Mouse (Mus musculus) left cerebral cortex, adult 18-20 months (tissue): Measurements from ENCODE around the gene Nek6. TPM values are rescaled to one million over a fixed set of nuclear protein-coding genes. Genes with fewer than 3 reads are reported as not detected.
A peak's percentile ranks its signal among the peaks of the same experiment; 100 is the strongest.

Source experiments
- DNase-seq, 2 experiments: peaks; one replicate each; pipeline ENCODE4 v3.0.0; 2021 to 2022; ENCODE audit warnings: low spot score in 2 of 2, mixed read lengths in 1 of 2
- total RNA-seq, 2 experiments: library from RNA; stranded (reverse); gene quantifications; 2 replicates each; pipeline ENCODE4 v1.2.3; 2021

Gene Nek6
- total RNA-seq, 2 experiments from 2014 or later = 25.1 to 30.8 TPM

DNA sequence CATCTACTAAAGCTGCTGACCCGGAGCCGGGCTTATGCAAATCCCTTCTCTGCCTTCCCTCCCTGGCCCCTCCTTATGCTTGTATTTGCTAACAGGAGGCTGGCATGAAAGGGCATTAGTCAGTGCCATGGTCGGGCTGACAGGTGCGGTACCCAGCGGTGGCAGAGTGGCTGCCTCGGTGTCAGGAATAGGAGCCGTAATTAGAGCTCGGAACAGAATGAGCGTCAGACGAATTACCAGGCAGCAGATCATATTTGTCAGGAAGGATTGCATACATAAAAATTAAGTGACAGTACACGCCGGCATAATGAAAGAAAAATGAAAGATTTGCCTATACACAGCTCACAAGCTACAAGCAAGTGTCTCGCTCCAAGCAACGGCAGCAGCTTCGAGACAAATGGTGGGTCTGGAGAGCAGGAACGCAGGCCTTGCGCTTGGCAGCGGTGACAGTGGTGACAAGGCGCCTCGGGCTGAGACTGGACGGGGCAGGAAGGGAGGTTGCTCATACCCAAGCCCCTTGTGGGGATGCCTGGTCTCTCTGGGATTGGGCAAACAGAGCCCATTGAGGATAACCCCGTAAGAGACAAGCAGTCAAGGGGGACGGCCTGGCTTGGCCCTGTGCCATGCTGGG is 60.6 kb downstream of the Nek6 start:
- DNase-seq = no peak

DNA sequence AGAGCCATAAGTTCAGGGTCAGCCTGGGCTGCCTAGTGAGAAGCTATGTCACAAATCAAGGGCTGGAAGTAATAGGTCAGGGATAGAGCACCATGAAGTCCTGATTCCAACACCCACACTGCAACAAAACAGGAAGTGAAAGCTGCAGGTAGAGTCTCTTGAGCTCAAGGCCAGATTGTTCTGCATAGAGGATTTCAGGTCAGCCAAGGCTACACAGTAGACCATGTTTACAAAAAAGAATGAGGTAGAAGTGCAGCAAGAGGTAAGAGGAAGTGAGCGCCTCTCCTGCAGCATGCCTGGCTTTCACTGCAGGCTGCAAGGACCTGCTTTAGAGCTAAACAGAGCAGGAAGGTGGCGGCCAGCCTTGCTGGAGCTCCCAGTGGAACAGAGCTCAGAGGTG is 63.3 kb downstream of the Nek6 start:
- no peak for DNase-seq

DNA sequence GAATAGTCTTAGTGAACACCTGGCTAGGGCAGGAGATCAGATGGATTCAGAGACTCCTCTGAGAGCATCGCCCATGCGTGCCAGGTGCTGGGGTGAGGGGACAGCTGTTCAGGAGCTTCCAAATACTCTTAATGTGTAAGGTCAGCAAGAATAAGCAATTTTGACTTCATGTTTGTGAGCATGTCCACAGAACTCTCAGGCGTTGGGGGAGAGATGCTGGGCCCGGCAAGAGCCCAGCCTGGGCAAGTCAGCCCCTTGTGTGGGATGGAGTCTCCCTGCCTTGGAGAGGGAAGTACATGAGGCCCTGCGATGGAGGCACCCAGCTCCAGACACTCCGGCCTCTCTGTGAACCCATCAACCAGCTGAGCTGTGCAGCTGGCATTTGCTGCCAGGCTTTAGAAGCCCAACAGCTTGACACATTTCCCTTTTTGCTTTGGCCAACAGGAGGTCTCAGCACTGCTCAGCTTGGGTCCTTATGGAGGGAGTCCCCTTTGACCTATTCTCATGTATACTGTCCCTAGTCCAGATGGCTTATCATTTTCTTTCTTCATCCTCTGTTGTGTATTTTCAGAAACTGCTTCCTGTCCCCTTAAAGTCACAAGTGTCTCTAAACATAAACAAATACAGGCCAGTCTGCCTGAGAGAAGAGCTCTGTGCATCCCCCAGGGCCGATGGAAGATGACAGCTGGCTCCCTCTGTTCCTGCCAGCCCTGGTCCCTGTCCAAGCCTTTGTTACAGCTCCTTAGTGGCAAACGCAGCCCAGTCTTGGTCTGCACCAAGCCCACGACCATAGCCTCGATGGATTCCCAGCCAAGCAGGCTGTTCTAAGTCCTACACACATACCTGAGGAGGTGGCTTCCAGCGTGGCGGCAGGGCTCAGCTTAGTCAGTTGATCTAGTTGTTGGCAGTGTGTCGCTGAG is 67.4 kb downstream of the Nek6 start:
- peak; percentile 39 to 51 for DNase-seq

DNA sequence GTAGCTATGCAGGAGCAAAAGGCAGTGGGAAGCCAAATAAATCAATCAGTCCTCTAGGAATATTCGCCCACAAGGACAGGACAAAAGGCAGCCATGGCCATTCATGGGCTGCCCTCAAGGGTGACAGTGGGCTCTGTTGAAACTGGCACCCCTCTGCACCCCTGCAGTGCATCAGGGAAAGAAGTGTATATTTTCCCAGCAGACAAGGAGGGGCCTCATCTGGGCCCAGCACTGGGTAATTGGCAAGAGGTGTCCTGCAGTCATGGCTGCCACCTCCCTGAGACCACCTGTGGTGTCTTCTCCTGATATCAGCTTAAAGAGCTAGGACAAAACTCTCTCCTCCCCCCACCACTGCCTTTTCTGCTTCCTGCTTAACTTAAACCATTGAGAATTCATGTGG is 68.1 kb downstream of the Nek6 start:
- no peak for DNase-seq

DNA sequence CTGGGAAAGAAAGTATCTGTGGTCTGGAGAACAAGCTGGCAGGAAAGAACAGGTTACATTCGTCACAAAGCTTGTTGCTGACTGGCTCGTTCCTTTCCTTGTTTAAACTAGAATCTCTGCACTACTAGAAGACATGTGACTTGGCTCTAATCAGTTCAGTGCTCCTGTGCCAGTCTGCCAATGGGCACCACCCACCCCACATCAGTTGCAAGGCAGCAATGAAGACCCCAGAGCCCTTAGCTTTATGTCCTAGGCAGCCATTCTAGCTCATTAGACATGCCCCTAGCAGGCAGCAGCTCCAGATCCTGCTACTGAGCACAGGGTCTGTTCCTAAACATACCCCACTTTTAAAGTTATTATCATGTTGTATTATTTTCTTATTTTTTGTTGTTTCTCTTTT is 72.5 kb downstream of the Nek6 start:
- DNase-seq = no peak

DNA sequence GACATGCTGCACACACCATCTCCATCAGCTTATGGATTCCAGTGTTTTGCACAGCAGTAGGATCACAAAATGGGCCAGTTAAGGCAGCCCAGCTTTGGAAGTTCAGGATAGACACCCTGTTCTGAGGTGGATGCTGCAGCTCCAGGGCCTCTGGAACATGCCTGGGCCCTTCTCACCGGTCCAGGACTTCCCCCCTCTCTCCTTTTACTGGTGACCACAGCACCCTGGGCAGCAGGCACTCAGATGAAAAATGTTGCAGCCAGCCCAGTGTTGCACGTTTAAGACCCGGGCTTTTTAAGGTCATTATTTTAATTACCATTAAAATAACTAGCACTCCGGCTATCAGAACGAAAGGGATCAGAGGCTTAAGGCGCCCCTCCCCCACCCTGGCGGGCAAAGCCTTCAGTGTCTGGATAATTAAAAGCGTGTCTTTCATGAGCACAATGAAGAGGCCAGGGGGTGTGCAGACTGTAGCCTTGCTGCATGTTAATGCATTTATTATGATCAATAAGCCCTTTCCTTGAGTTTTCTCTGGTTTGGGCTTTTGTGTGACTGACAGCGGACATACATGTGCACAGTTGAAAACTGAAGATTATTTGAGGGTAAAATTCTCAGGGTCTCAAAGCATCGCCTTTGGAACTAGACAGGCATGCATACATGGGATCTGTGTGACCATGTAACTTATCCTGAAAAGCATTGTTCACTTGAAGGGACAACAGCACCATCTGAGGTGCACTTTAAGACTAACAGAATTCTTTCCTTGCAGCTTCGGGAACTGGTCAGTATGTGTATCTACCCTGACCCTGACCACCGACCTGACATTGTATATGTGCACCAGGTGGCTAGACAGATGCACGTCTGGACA is 73.3 kb downstream of the Nek6 start:
- no peak for DNase-seq

DNA sequence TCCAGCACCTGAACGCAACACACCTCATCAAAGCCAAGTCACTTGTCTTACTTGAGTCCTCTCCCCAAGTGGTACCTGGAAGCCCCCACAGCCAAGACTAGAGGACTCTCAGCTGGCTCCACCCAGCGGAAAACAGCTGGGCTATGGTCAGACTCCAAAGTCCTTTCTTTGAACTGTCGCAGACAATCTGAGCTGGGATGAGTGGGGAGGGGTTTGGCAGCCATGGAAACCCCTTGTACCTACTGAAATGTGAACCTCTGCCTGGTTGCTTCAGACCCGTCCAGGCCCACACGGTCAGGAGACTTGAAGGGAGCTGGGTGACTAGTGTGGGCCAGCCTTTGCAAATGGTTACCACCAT is 73.9 kb downstream of the Nek6 start:
- DNase-seq = no peak

DNA sequence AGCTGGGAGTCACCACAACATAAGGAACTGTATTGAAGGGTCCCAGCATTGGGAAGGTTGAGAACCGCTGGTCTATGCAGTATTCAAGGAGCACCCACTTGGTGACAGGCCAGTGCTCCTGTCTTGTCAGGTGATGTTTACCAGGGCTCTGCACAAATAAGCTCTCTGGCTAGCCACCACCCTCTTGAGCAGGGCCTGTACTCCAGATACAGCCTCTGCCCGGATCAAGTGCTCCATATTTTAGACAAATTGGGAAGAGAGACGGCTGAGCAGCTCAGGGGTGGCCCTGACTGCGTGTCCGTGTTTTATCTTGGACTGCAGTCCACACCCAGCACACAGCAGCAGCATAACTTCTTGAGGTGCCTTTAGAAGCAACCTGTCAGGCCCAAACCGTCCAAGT is 75.3 kb downstream of the Nek6 start:
- DNase-seq = no peak

DNA sequence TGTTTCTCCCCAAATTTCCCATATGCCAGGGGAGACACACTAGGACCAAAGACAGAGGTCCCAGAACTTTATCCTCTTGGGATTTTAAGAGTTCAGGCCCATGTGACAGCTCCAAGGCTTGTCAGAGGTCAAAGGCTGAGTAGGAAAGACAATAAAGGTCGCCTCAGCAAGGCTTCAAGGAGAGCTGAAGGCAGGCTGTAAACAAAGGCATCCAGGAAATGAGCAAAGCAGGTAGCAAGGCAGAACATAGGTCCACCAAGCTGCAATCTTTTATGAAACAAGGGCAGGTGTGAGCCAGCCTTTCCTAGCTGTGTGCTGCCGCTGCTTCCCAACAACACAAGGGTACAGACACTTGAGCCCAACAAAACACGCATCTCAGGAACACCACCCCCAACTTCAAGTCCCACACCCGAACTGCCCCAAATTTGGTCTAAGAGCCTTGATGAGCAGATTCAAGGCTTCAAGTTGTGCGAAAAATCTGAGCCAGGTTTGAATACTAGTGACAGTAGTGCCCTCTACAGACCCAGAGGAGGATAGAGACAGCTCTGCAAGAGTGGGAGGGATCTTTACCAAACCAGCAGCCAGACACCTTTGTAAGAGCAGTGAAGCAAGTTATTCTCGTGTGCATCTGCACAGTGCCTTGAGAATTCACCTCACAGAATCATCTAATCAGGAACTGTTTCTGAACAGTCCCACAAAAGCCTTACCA is 80.5 kb downstream of the Nek6 start:
- DNase-seq = peak in 1 of 2 experiments; percentile 39

DNA sequence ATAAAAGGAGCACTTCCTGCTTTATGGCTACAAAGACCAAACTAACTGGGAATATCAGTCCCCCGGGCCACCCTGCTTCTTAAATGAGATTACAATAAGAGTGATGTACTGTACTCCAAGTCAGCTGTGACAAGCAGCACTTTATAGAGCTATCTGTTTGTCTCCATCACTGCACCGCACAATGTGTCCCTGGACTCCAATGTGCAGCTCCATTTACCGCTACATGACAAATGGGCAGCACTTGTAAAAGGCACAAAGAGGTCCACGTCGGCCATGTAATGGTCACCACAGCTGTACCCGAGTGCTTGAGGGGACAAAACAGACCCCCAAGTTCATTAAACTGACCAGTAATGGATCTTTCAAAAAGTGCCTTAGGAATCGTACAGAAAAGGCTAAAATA is 83.4 kb downstream of the Nek6 start:
- DNase-seq = no peak

DNA sequence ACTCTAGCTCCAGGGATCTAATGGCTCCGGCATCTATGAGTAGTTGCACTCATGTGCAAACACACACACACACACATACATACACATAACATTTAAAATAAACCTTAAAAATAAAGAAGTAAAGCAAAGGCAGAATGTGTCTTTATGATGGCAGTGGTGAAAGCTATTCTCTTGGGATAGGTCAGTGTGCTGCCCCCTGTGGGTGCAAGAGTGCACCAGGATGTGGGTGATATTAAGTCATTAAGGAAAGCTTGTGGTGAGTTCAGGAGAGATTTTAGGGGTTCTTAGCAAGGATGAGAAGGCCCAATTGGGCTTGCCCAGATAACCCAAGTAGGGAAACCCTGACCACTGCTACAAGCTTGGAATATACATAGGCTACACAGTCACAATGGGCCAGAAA is 86.5 kb downstream of the Nek6 start:
- DNase-seq = no peak

DNA sequence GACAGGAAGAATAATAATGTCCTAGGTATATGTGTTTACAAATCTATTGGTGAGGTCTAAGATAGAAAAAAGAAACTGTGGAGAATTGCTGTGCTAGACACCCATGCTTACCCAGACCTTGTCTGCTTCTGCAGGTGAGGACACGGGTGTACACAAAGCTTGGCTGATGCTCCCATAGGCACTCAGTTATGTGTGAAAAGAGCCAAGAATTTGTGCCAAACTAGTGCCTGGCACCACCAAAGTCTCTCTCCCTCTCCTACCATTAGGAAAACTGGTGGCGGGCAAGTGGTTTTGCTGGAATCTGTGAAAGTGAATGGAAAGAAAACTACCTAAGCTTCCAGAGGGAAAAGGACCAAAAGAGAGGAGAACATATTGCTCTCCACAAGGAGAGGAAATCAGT is 87.0 kb downstream of the Nek6 start:
- no peak for DNase-seq

DNA sequence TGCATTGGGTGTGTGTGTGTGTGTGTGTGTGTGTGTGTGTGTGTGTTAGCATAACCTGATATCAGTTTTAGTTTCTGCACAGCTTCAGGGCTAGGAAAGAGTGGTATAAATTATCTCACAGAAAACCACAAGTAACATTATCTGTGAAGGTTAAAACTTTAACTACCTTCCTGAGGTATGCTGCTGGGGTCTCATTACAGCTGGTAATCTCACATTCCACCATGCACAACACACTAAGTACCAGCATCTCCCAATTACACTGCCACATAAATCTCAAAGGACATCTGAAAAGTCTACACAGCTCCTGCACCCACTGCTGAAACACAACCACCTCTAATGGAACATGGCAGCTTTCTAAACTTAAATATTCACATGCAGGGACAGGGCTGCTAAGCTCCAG is 89.4 kb downstream of the Nek6 start:
- no peak for DNase-seq

DNA sequence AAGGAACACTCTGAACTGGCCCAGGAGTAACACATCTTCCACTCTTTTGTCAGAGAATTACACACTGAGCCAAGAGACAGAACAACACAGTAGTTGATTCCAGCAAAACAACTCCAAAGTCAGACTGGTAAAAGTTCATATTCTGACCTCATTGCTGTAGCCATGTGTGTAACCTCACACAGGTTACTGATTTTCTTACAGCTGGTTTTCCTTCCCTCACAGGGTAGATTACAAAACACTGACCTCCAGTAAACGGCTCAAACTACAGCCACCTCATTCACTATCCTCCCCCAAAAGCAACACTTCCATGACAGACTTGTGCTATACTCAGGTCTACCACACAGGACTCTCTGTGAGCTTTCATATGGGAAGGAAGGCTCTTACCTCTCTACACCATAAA is 96.3 kb downstream of the Nek6 start:
- DNase-seq = no peak

DNA sequence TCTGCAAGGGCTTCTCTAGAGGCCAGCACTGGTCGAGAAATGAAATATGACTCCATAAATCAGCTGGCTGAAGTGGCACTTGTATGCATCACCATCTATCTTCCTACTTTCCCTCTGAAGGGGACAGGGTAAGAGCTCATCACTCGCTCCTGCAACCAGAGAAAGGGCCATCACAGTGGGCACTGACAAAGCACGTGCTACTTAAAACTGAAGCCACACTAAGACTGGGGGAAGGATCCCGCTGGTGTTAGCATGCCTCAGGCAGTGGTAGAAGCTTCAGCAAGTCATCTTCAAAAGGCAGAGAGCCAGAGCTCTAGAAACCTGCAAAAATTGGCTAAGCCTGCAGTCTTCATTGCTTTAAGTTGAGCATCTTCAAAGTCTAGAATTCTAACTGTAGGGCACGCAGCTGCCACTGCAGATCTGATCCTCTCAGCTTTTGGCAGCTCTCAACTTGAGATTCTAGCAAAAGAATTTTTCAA is 97.4 kb downstream of the Nek6 start:
- no peak for DNase-seq

DNA sequence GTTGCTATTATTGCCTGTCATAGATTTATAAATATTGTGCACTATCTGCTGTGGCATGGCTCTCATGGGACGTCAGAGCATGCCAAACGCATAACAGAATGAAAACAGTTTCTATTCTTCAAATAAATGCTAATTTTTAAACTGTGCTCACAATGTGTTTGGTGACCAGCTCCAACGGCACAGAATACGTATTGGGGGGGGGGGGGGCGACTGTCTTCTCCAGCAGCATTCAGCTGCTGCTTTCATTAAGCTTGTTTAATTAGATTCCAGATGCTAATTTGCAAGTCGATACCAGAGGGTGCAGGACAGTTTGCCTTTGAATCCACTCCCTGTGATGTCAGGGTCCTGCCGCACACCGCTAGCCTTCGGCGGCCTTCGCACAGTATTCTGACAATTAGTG is 97.9 kb downstream of the Nek6 start:
- no peak for DNase-seq

DNA sequence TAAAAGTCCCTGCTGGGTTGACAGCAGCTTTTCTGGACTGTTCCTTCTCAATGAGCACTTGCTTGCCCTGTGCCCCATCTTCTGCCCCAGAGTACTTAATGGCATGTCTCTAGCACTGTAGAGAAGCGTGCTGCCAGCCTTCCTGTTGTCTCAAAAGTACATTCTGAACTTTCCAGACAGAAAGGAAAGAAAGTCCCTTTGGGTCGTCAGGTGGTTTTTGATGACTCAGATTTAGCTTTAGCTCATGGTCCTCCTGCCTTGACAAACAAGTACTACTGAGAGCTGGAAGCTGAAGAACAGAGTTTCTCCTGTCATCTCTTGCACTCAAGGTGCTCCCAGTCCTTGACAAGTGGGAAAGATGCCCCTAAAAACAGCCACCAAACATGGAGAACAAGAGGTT is 98.7 kb downstream of the Nek6 start:
- no peak for DNase-seq

DNA sequence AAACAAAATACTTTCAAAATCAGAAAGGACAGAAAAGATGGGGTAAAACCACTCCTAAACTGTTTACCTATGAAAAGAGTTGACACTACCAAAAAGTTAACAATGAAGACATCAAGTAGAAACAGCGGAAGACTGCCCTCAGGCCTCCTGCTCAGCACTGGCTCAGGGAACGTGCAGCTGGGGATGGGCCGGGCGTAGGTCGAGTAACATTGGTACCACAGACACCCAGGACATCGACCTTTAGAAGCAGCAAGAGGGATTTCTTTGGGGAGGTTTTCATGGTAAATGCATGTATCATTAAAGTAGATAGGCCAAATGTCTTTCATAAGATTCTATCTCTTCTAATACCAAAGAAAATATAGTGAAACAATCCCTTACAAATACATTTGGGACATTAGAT is 101.2 kb downstream of the Nek6 start:
- no peak for DNase-seq

DNA sequence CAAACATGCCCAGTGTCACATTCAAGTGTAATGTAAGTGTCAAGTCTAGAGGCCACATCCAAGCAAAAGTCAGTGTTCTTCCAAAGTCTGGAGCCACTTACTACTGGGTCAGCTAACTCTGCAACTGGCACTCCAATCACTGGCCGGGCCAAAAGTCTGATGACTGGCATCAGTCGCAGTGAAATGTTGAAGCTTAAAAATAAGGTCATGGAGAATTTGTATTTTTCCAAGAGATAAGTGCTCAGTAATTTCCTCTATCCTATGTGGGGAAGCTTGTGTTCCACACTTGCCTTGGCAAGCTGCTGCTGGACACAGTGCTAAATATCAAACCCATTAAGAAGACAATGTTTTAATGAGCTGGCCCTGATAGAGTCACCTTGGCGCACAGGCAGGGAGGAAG is 102.1 kb downstream of the Nek6 start:
- no peak for DNase-seq

DNA sequence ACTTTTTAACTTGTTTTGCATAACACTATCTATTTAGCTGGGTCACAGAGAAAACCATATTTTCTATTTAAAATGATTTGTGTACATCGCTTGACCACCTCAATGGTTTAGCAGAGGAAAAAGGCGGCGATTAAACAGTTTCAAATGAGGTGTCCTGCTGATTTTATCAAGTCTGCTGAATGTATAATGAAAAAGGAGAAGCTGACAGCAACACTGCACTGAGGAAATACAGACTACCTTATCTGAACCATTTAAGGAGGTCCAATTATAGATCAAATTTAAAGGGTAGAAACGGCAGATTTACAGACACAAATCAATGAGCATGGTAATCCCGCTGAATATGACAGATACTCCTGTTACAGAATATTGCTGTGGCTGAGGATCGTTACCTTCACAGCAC is 103.0 kb downstream of the Nek6 start:
- no peak for DNase-seq

DNA sequence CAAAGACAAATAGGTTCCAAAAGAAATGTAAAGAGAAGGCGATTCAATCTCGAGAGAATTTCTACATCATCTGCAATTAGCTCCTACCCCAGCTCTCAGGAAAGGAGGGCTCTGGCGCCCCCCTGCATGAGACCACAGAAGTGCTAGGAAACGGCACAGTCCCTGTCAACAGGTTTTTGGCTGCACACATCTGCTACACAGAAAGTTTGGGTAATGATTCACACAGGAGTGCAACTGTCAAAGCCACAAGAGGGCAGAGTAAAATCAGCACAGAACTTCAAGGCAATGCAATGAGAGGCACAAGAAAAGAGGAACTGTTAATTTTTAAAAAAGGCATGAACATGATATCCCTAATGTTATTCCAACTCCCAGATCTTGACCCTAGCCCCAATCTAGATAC is 104.6 kb downstream of the Nek6 start:
- DNase-seq = no peak
